Mouse (Mus musculus): ENCODE data around the gene Aff1. TPM values are rescaled to one million over a fixed set of nuclear protein-coding genes. Genes with fewer than 3 reads are reported as not detected.

The Aff1 gene
- total RNA-seq, 2 experiments from 2014 or later: 28.4 to 30.5 TPM

DNA sequence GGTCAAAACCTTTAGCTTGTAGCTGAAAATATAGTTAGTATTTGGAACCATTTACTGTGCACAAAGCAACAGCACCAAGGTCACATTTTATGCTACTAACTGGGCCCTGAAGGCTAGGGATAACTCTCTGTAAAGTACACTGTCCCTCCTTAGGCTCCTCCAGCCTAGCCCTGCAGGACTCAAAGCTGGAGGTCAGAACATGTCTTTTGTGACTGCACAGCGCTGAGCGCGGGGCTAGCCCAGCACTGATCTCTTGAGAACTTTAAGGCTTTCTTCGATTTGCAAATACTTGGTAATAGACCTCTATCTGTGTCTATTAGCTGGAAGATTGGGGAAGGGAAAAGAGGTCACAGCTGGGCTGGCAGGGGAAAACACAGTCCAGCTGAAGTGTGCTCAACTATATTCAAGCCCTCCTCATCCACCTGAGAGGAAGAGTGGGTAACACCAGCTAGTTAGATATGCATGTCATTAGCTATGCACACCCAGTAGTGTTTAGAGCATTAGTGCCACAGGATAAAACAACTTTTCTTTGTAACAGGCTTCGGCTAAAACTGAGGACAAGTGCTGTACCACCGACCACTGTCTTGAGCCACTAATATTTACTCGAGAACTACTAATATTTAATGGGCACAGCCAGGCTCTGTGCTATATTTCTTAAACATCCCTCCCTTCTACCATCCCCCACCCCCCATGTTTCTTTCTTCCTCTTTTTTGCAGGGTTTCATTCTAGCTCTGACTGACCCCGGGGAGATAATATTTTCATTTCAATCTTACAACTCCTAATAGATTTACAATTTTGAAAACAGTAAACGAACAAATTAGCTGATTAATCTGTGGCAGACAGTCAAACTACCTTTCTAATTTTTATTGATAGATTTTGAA is 33.3 kb downstream of the Aff1 start:
- DNase-seq (ENCODE audit: low spot score in 2 of 2): no peak

DNA sequence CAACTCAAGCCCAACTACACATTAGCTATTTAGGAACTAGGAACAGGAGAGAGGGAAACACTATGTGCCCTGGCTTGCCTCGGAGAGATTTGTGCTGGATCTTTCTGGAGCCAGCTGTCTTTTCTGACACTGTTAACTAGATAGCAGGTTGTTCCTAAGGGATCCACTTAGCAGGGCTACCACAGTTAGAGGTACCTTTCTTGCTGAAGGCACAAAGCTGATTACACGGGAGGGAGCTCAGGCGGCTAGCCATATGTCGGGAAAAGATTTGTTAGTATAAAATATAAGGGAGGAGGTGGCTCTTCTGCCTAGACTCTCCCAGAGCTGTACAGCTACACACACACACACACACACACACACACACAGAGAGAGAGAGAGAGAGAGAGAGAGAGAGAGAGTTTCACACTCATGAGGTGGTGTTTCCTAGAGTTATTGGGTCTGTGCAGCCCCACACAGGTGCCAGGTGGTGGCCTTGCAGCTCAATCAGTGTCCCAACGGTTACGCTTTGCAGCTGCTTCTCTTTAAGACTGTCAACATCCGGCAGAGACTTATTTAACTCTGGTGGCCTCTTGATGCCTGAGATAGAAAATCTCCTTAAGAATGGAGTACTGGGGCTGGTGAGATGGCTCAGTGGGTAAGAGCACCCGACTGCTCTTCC is 34.2 kb downstream of the Aff1 start:
- DNase-seq (ENCODE audit: low spot score in 2 of 2): no peak

DNA sequence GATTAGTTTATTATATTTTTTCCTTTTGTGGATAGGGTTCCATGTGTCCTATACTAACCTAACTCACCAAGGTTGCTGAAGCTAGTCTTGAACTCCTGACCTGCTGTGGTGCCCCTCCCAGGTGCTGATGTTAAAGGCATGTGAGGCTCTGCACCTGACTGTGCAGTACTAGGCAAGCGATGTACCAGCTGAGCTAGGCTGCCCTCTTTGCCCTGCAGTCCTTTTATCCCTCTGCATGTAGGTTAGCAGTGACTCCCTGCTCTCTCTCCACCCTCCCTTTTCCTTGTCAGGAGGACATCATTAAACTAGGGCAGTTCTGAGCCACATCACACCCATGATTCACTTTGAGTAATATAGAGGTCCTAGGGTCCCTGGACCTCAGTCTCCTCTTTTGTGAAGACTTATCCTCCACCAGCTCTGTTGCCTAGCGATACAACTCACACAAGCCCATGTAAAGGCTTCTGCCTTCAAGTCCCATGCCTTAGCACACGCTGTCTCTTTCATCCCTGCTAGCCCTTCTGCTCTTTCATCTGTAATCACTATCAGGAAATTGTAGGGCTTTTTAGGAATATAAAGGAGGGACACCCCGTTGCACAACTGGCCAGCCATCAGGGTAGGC is 35.7 kb downstream of the Aff1 start:
- no peak for DNase-seq (ENCODE audit: low spot score in 2 of 2)

DNA sequence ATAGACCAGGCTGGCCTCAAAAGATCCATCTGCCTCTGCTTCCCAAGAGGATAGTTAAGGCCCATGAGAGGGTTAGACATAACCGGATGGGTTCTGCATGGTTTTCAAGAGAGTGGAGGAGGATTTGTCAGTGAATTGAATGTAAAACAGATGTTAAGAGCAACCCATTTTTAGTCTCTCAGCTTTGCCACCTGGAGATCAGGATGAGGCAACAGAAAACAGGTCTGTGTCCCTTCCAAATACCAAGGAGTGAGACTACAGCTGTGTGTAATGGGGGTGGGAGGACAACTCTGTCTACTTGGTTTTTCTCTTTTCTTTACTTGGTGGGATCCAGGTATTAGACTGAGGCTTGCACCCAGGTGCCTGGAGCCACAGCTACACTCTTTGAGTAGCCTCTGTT is 37.1 kb downstream of the Aff1 start:
- DNase-seq (ENCODE audit: low spot score in 2 of 2): no peak

DNA sequence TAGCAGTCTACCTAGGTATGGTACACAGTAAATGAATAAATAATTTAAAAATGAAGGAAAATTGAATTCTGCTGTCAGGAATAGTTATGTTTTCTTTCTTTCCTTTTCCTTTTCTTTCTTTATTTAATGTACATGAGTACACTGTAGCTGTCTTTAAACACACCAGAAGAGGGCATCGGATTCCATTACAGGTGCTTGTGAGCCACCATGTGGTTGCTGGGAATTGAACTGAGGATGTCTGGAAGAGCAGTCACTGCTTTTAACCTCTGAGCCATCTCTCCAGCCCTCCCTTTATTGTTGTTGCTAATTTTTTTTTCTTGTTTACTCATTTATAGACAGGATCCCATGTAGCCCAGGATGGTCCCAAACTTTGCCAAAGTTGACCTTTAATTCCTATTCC is 38.0 kb downstream of the Aff1 start:
- DNase-seq (ENCODE audit: low spot score in 2 of 2): no peak

DNA sequence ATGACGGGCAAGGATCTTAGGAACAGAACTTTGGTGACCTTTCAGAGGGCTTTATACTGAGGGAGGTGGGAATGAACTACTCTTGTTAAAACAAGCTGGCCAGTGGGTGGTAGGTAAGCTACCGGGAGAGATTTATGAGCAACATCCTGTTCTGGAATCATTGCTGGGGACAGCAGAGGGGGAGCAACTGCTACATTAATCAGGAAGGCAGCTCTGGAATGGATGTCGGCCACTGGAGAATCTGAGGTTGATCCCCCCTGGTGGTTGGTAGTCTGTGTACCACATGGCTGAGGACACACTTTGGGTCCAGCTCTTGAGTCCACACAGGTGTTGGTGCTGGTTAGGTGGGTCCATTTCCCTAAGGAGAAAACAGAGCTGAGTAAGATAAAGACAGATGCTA is 38.6 kb downstream of the Aff1 start:
- no peak for DNase-seq (ENCODE audit: low spot score in 2 of 2)

DNA sequence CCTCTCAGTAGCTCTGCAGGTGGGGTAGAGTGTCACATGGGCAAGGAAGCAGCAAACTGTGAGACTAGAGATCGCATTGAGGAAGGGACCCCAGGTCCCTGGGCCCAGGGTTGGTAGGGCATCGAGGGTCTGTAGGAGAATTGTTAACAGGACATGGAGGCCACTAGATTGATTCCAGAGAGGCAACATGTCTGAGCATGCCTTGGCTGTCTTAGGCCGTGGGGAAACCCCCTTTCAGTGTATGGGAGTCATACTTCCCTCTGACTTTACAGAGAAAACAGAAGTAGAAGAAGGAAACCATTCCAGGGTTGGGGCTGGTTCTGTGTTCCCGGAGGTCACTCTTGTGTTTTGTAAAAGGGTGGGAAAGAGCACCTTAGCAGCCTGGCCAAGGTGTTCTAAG is 40.4 kb downstream of the Aff1 start:
- no peak for DNase-seq (ENCODE audit: low spot score in 2 of 2)

DNA sequence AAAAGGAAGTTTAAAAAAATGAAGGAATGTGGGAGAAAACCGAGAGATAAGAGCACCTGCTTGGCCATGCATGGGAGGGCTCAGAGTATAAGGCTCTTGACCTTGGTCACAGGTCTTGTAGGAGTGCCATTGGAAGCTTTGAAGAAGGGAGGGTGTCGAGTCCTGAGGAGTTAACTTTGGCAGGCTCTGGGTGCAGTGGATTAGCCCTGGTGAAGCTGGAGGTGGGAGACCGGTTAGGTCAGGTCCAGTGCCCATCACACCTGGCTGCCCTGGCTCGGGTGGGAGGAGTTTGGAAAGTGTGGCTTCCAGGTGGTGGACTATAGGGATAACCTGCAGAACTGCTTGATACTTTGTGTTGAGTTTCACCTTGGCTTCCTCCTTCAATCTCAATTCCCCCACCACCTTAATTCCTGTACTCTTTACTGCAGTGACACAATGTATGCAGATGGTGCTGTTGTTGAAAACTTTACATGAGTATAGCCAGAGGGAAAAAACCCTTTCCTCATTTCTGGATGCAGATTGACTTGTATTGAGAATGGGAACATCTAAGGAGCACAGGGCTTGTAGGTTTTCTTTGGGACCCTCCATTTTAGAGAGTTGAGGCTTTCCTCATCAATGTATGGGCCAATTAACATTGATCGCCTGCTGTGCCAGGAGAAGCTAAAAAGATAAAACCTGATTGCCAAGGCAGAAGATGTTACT is 43.4 kb downstream of the Aff1 start:
- DNase-seq (ENCODE audit: low spot score in 2 of 2): no peak

DNA sequence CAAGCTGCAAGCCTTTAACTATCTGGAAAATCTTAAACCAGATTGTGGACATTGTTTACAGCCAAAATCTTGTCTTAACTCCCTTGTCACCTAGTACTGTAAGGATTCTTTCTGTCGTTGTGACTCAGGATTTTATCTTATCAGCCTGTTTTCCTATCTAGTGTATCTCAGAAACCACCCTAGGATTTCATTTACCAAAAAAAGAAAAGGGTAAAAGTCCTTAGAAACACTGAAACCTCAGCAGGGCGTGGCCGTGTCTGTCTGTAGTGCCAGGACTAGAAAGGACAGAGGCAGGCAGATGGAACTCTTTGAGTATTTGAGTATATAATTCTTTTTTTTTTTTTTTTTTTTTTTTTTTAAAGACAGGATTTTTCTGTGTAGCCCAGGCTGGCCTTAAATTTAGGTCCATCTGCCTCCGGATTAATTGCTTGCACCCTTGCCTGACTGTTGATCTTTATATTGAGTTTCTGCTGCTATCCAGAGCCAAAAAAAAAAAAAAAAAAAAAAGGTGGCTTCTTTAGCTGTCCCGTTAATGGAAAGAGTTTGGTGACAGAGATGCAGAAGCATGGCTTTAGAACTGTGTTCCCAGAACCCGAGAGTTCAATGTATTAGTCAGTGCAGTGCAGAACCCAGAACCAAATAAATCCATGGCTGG is 44.5 kb downstream of the Aff1 start:
- DNase-seq (ENCODE audit: low spot score in 2 of 2): no peak

DNA sequence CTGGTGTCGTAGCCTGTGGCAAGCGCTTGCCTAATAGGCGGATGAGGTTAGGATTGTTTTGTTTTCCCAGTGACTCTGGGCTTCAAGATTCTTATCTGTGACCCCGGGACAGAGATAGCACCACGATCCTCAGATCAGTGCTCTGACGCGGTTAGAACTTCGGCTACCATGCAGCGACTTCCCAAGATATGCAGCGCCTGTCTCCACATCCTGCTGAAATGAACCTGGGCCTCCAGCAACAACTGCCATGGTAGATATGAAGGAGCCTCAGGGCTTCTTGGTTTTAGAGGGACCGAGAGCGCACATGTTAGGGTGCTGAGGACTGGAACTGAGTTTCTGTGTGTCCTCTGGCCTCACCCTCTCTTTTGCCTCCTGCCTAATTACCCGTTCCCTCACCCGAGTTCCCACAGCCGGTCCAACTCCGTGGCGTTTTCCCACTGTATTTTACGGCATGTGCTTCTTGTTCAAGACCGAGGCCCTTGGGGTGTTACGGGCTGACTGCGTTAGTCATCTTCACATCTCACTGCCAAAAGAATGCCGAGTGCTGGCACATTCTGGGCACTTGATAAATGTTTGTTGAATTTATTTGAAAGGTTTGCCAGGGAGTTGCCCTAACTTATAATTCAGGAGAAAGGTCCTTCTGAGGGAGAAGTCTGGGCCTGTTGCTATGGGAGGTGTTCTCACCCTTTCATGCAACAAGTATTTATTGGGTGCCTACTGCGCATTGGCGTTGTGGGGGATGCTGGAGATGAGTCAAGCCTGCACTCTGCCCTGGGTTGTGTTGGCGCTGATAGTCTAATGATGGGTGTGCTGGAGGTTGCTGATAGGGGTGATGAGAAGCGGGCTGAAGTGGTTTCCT is 45.3 kb downstream of the Aff1 start:
- DNase-seq (ENCODE audit: low spot score in 2 of 2): no peak

DNA sequence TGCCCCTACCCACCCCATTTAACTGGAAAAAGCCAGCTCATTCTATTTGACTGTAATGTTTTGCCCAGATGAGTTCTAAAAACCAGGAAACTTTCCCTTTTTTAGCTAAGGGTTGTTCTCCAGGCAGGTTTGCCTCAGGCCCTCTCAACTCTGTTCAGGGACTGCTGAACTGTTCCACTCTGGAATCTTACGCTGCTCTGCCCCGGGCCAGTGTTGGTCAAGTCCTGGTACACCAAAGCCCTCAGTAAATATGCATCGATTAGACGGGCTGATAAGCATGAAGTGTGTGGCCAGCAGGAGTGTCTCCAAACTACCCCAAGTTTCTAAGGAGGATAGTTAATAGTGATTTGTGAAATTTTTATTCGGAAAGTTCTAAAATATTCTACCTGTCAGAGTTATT is 46.3 kb downstream of the Aff1 start:
- DNase-seq (ENCODE audit: low spot score in 2 of 2): no peak

DNA sequence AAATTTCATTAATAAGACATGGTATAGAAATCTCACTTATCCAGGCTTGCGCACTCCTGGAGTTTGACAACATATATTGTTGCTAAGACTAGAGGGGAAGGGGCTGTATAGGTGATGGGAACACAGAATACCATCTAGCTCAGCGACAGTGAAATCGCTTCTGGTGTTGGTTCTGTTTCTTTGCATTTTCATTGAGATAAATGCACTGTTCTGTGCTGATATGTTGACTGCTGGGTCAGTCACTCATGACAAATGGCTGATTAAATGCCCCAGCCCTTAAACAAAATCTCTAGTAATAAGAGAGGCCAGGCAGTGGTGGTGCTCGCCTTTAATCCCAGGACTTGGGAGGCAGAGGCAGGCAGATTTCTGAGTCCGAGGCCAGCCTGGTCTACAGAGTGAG is 47.0 kb downstream of the Aff1 start:
- no peak for DNase-seq (ENCODE audit: low spot score in 2 of 2)

DNA sequence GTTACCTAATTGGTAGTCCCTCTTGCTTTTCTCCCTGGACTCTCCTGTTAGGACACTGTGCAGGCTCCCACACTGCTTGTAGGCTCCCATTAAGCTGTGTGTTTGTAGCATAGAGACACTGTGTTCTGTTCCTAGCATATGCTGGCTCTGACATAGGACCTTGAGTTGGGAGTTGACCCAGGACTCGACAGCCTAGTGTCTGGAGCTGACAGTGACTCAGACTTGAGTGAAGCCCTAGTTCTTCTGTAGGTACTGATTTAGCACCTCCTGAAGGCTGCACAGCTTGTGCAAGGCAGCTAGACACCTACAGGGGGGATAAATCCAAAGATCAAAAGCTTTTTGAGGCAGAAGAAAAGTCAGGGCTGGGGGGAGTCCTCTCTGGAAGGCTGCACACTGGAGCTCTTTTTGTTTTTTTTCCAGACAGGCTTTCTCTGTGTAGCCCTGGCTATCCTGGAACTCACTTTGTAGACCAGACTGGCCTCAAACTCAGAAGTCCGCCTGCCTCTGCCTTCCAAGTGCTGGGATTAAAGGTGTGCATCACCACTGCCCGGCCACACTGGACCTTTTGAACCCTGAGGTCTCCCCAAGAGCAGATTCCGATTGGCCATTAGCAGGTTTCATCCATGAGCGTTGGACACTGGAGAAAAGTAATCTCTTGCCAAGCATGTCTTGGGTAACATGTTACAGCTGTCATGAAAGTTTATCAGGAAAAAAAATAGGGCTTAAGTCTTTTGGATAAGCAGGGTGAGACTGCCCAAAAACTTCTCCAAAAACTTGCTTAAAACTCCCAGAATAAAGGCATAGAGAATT is 48.1 kb downstream of the Aff1 start:
- DNase-seq (ENCODE audit: low spot score in 2 of 2): no peak

DNA sequence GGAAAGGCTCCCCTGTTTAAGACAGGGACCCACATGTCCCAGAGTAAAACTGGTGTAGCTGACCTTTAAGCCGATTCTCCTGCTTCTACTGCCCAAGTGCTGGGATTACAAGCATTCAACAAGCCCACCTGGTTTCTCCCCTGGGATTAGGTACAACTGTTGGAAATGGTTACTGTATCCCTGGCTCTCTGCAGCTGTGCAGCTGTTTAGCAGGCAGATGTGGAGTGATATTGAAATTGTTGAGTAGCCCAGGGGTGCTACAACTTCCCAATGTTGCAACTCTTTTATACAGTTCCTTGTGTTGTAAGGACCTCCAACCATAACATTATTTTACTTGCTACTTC is 48.7 kb downstream of the Aff1 start:
- DNase-seq (ENCODE audit: low spot score in 2 of 2): no peak

DNA sequence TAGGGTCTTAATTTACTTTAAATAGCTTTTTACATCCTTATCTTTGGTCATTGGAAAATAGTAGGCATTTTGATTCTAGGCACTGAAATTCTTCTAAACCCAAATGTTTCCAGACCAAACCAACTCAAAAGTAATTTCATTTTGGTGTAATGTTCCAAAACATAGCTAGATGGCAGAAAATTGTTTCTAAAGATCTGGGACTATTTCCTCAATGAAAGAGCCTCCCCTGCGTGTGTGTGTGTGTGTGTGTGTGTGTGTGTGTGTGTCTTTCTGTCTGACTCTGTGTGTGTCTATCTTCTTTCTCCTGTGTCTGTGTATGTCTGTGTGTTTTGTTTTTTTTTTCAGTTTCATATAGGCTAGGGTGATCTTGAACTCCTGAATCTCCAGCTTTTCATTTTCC is 49.3 kb downstream of the Aff1 start:
- no peak for DNase-seq (ENCODE audit: low spot score in 2 of 2)

DNA sequence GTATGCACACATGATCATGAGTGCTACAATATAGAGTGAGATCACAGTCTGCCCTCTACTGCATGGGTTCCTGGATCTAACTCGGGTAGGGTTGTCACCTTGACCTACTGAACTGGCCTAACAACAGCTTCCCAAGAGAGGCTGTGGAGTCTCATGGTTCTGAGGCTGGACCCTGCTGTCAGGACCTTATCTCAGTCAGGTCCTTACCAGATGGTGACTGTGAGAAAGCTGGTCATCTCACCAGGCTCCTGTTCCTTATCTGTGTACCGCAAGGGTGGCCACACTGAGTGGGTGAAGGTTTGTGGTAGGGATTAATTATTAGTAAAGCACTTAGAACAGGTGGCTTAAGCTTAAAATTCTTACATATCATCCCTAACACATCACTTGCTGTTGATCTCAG is 49.8 kb downstream of the Aff1 start:
- DNase-seq (ENCODE audit: low spot score in 2 of 2): no peak

DNA sequence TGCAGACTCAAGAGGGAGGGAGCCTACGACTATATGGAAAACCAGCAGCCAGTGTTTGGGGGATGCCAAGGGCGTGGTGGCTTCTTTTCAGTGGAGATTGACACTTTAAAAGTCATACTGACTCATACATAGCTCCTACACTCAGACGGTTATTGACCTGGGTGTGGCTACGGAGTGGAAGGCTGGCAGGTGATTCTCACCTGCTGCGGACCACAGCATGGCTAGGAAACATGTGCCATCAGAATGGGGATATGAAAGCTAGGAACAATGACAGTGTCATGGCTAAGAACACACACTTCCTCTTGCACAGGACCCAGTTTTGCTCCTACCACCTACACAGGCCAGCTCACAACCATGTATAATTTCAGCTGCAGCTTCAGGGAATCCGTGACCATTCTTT is 52.4 kb downstream of the Aff1 start:
- DNase-seq (ENCODE audit: low spot score in 2 of 2): no peak

DNA sequence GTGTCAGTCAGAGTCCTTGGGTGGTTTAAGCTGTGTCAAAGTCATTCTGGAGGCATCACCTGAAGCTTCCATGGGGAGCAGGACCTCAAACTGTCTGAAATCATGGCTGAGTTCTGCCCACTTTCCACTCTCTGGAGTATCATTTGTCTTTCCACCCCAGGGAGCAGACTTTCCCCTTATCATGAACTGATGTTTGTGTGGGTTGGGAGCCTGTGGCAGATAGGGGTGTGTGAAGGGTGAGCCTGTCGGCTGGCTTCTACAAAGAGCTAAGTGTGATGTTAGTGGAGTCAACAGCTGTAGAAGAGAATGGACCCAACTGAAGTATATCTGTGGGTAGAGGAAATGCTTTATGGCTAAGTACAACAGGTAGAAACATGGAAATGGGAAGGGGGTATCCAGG is 53.5 kb downstream of the Aff1 start:
- DNase-seq (ENCODE audit: low spot score in 2 of 2): no peak

DNA sequence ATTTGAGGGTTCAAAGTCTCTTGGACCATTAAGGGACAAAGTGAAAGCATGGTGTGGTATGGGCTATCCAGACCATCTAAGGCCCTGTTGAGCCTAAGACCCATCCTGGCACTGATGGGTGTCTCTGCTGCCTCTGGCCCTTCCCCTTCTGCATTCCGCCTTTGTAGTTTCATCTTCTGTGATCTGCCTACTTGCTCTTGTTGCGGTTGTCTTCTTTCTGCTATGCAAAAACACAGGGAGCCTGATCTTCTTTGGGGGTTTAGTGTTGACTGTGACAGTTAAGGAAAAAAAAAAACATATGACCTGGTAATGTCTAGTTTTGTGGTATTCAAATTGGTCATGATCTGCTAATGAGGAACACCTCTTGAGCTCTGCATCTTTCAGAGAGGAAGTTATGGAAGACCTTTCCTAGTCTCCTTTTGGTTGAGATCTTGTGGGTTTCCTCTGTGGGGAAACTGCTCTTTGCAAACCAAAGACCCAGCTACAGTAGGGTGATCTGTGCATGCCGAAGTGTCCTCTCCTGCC is 54.4 kb downstream of the Aff1 start:
- DNase-seq (ENCODE audit: low spot score in 2 of 2): no peak

Data from gastrocnemius, postnatal 4 days (tissue).